Mouse (Mus musculus) embryonic facial prominence, embryonic 11.5 days (tissue): ENCODE measurements around the gene Hpca. TPM values are rescaled to one million over a fixed set of nuclear protein-coding genes. Genes with fewer than 3 reads are reported as not detected.
A peak's percentile ranks its signal among the peaks of the same experiment; 100 is the strongest.

Experiments used
- ATAC-seq: fragments of 200-750 bp; cut with Nextera tagmentation; replicated peaks from 2 replicates; pipeline ENCODE4 v1.8.0; 2017; ENCODE audit warnings: low read depth; ENCODE audit not compliant: insufficient number of reproducible peaks, low FRiP score, low TSS enrichment
- DNase-seq: peaks from one replicate; pipeline ENCODE4 v3.0.0-alpha.2; 2015; ENCODE audit warnings: low spot score
- H3K27ac ChIP-seq: fragments of 300-500 bp; sonication (generic); replicated peaks from 2 replicates; pipeline ENCODE4 v1.5.1; 2014; ENCODE audit warnings: mild to moderate bottlenecking, low read depth, low read length, control low read depth
- H3K27me3 ChIP-seq: fragments of 300-500 bp; sonication (generic); 2 replicates; pipeline ENCODE4 v1.6.1; 2014; ENCODE audit warnings: mild to moderate bottlenecking, low read length, moderate library complexity, mixed read lengths; ENCODE audit not compliant: control insufficient read depth, insufficient read depth
- H3K36me3 ChIP-seq: fragments of 300-500 bp; sonication (generic); replicated peaks from 2 replicates; pipeline ENCODE4 v1.6.1; 2014; ENCODE audit warnings: low read depth, mild to moderate bottlenecking, low read length, moderate library complexity, mixed read lengths; ENCODE audit not compliant: control insufficient read depth, insufficient read depth
- H3K4me1 ChIP-seq: fragments of 300-500 bp; sonication (generic); 2 replicates; pipeline ENCODE4 v1.6.1; 2014; ENCODE audit warnings: low read length, mixed read lengths; ENCODE audit not compliant: control insufficient read depth, insufficient read depth
- H3K4me2 ChIP-seq: fragments of 300-500 bp; sonication (generic); 2 replicates; pipeline ENCODE4 v1.6.1; 2014; ENCODE audit warnings: low read depth, mild to moderate bottlenecking, control low read depth, low read length, moderate library complexity
- H3K4me3 ChIP-seq: fragments of 300-500 bp; sonication (generic); 2 replicates; pipeline ENCODE4 v1.5.1; 2014; ENCODE audit warnings: low read depth, low read length, control low read depth
- H3K9ac ChIP-seq: fragments of 300-500 bp; sonication (generic); replicated peaks from 2 replicates; pipeline ENCODE4 v1.6.1; 2014; ENCODE audit warnings: mild to moderate bottlenecking, control low read depth, low read length
- H3K9me3 ChIP-seq: fragments of 300-500 bp; sonication (generic); replicated peaks from 2 replicates; pipeline ENCODE4 v1.6.1; 2016; ENCODE audit warnings: mild to moderate bottlenecking, low read length, inconsistent platforms, mixed read lengths; ENCODE audit not compliant: control insufficient read depth
- WGBS: fragments of 180-500 bp; shearing (Covaris S2); extraction: QIAGEN DNeasy Blood & Tissue Kit; methylation state at CpG from one replicate; pipeline ENCODE4 v1.1.7; 2014; 5-methylcytosine and 5-hydroxymethylcytosine counted together
- polyA plus RNA-seq: library from polyadenylated mRNA; unstranded; fragments of >200 nt; fragmentation: Nextera tagmentation; extraction: Ambion mirVana; gene quantifications from 2 replicates; pipeline ENCODE4 v1.2.1, GENCODE M21; 2014

Gene Hpca
- polyA plus RNA-seq, 1 experiment from 2014 or later, result 3.5 TPM

DNA sequence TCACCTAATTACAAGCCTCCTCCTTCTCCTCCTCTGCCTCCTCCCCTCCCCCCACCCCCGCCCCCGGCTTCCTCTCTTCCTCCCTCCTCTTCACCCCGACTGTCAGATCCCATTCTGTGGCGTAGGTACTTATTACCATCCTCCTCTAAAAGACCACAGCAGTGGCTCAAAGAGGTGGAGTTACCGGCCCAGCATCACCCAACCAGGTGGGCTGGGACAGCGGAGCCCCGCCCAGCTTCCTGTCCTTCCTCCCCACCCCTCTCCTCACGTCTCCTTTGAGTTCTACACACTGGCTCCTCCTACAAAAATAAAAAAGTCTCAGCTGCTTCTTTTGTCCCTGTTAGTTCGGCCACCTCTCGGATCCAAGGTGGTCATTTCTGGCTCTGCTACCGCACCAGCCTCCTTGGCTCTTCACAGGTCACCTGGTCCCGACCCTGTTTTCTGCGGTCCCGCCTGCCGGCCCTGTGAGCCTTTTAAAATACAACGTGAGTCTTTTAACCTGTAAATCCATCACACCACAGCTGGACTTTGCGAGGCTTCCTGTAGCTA is 9.0 kb upstream of the Hpca start:
- Histone ChIP-seq H3K36me3 (no peaks in the 10 kb centered on the region), H3K4me1 (no peaks in the 10 kb centered on the region; the same call in 1 of the 2 replicates), H3K4me3 (peak overlapping the region; percentile 25; the same call in 1 of the 2 replicates), H3K9ac (peak overlapping the region; percentile 18; the same call in 1 of the 2 replicates), H3K9me3 (no peaks in the 10 kb centered on the region), H3K4me2 (peak overlapping the region; percentile 27), H3K27me3 (peaks cover 4% of the 10 kb centered on the region), H3K27ac (no peak overlapping the region)
- 3% methylated on average over 15 of the region's 17 CpGs for WGBS
- ATAC-seq (peak; percentile 72; the same call in 1 of the 2 replicates), DNase-seq (peak; percentile 81)

DNA sequence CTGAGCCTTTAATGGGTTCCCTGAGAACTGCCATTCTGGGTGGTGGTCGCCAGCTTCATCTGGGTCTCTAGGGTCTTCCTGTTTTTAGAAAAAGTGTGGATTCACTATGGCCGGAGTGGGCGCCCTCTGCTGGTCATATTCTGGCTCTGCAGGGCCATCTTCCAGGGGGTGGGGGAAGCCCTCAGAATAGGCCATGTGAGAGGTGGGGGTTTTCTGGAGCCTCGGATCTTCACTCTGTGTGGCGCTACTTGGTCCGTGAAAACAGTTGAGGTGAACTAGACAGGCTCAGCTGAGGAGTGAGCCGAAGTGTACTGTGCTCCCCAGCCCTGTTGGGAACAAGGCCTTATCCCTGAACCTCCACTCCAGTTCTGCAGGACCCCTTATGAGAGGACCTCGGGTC is 8.3 kb upstream of the Hpca start:
- Histone ChIP-seq H3K4me1 (no peaks in the 10 kb centered on the region; the same call in 1 of the 2 replicates), H3K4me2 (peak overlapping the region; percentile 27), H3K9ac (no peak overlapping the region), H3K4me3 (peak overlapping the region; percentile 25), H3K27ac (no peak overlapping the region), H3K27me3 (no peaks in the 10 kb centered on the region; the same call in 1 of the 2 replicates), H3K9me3 (no peaks in the 10 kb centered on the region), H3K36me3 (no peaks in the 10 kb centered on the region)
- ATAC-seq (peak; percentile 53), DNase-seq (peak; percentile 82)
- 2% methylated on average over 8 of the region's 8 CpGs for WGBS

DNA sequence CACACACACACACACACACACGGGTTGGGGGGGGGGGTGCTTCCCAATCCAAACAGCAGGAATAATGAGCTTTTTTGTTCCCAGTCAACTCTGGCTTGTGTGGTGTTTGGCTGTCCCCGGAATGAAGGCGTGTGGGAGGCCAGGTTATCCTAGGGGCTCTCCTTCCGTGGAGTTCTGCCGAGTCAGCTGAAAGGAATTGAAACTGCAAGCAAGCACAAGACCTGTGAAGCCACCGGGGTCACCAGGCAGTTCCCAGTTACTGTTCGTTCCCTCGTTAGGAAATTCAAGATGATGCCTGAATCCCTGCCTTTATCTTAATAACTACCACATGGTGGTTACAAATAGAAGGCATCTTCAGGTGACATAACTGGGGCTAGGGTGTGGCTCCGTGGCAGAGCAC is 7.6 kb upstream of the Hpca start:
- no peak overlapping the region for H3K9ac ChIP-seq
- ATAC-seq (no peak), DNase-seq (no peak)
- H3K36me3 ChIP-seq, result no peaks in the 10 kb centered on the region
- H3K4me3 ChIP-seq, result no peak overlapping the region
- H3K4me1 ChIP-seq, result no peaks in the 10 kb centered on the region; the same call in 1 of the 2 replicates
- no peak overlapping the region for H3K27ac ChIP-seq
- H3K27me3 ChIP-seq, result no peaks in the 10 kb centered on the region; the same call in 1 of the 2 replicates
- WGBS, result 27% methylated on average over 9 of the region's 9 CpGs
- H3K9me3 ChIP-seq, result no peaks in the 10 kb centered on the region
- H3K4me2 ChIP-seq, result no peak overlapping the region

DNA sequence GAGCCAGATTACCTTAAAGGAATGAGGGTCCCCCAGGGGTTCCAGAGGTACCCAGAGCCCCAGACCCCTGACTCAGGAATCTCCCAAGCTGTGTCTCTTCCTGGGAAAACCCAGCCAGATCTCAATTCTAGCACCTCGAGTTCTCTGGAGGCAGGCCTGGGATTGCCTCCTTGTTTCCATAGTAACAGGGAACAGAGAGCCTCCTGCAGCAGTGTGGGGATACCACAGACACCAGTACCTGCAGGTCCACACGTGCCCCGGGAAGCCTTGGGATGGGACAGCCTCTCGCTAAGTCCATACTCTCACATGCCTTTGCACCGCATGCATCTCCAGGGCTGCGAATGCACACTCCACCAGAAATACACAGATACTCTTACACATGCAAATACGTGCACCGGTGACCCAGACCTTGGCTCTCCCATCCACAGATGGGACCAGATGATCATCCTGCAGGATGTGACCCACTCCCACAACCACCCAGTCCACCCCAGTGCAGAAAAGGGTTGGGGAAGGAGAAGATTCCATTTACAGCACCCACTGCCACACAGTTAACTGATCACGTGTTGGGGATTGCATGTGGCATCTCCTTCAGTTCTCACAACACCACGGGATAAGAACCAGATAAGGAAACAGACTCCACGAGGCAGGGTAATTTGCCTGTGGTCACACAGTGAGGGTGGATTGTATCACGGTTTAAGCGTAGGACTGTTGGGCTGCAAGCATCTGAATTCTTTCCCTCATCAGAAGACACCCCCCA is 6.9 kb upstream of the Hpca start:
- DNase-seq (peak; percentile 29), ATAC-seq (no peak)
- Histone ChIP-seq H3K36me3 (no peaks in the 10 kb centered on the region), H3K4me3 (no peak overlapping the region), H3K4me1 (no peaks in the 10 kb centered on the region; the same call in 1 of the 2 replicates), H3K27ac (no peak overlapping the region), H3K4me2 (no peak overlapping the region), H3K9me3 (no peaks in the 10 kb centered on the region), H3K27me3 (no peaks in the 10 kb centered on the region; the same call in 1 of the 2 replicates), H3K9ac (no peak overlapping the region)
- 60% methylated on average over 13 of the region's 13 CpGs for WGBS

DNA sequence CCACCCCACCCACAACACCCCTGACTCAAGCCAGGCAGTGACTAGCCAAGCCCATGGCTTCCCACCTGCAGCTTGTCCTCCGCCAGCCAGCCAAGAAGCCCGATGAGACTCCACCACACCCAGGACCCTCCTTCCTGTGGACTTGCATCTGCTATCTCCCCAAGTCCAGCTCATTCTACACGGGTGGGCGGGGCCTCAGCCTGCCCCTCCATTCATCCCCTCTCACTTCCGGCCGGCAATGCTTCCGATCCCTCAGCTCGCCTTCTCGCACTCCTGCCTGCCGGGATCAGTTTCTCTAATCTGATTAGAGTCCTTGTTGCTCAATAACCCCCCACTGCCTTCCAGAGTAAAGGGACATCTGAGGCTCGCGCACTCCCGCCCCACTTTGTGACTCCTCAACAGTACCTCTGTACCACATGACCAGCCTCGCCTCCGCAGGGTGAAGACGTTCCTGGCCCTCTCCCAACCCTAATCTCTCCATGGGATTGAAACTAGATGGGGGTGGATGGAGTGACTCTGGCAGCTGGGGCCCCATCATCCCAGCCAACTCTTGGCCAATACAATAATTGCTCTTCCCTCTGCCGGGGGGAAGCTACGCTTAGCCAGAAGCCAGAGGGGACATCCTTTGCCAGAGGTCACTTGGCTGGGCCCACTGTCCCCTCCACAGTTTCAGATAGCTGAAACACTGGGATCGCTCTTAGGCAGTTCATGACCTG is 4.1 kb upstream of the Hpca start:
- H3K4me3 ChIP-seq, result no peak overlapping the region
- H3K27me3 ChIP-seq, result peaks cover 14% of the 10 kb centered on the region
- H3K36me3 ChIP-seq, result no peaks in the 10 kb centered on the region
- no peaks in the 10 kb centered on the region for H3K9me3 ChIP-seq
- H3K9ac ChIP-seq, result no peak overlapping the region
- no peak for ATAC-seq
- WGBS, result 11% methylated on average over 19 of the region's 19 CpGs
- DNase-seq, result no peak
- no peak overlapping the region for H3K27ac ChIP-seq
- H3K4me2 ChIP-seq, result 0 out of 2 replicates have a peak overlapping the region, but pooled peaks have one; percentile 29
- H3K4me1 ChIP-seq, result peaks cover 7% of the 10 kb centered on the region

DNA sequence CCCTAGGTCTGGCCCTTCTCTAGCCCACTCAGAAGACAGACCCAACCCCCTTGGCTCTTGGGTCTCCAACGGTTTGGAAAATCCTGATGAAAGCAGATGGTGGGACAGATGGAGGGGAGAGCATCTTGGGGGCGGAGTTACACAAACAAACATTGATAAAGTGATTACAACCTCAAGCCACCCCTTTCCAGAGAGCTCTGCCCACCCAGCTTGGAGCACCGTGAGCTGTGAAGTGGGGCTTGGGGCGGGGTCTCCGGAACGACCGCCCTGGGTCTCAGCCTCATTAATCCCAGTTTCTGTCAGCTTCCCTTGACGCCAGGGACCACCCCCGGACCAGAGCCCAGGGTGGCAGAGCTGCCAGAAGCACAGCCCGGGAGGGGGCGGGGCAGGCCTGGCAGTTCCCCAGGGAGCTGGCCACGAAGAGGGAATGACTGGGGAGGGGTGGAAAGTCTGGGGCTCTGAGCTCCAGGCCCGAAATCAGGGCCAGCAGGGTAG is 2.9 kb upstream of the Hpca start:
- ATAC-seq (no peak), DNase-seq (no peak)
- no peak overlapping the region for H3K9ac ChIP-seq
- H3K36me3 ChIP-seq, result no peaks in the 10 kb centered on the region
- H3K4me2 ChIP-seq, result no peak overlapping the region
- H3K27ac ChIP-seq, result no peak overlapping the region
- H3K4me3 ChIP-seq, result no peak overlapping the region
- H3K27me3 ChIP-seq, result peaks cover 20% of the 10 kb centered on the region
- 9% methylated on average over 13 of the region's 13 CpGs for WGBS
- peaks cover 7% of the 10 kb centered on the region for H3K4me1 ChIP-seq
- H3K9me3 ChIP-seq, result no peaks in the 10 kb centered on the region

DNA sequence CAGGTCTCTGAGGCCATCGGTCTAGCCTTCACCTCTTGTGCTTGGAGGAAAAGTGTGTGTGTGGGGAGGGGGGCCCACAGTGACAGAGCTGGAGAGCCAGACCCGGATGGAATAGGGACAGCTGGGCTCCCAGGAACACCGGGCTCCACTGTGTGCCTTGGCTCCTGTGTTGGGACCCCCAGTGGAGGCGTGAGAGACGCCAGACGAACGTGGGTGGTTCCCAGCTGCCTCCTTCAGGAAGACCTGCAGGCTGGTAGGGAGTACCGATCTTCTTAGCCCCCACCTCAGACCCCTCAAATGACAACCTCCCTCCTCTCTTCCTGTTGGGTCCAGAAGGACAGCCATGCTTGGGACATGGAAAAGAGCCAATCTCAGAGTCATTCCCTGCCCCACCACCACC is 883 bp upstream of the Hpca start:
- Histone ChIP-seq H3K4me3 (no peak overlapping the region), H3K4me2 (no peak overlapping the region), H3K27ac (no peak overlapping the region), H3K9me3 (no peaks in the 10 kb centered on the region), H3K36me3 (no peaks in the 10 kb centered on the region), H3K4me1 (peaks cover 7% of the 10 kb centered on the region), H3K27me3 (peaks cover 20% of the 10 kb centered on the region), H3K9ac (no peak overlapping the region)
- WGBS, result 34% methylated on average over 8 of the region's 8 CpGs
- DNase-seq, result no peak
- no peak for ATAC-seq
